Mouse (Mus musculus) heart, adult 2 months (tissue): ENCODE measurements at regions not wholly inside any gene's neighbourhood (a gene's known extent, or its start where the extent isn't known, plus 50 kb on each side); places are given as distances from the start of the nearest gene placed in this dataset.

Source experiments
- DNase-seq, 2 experiments: peaks; one replicate each; pipeline ENCODE4 v3.0.0; 2021
- H3K27ac ChIP-seq: fragments of 200-600 bp; 2 replicates; pipeline ENCODE4 v1.8.1; 2022
- H3K27me3 ChIP-seq: fragments of 200-500 bp; 2 replicates; pipeline ENCODE4 v1.6.1; 2012; ENCODE audit warnings: mild to moderate bottlenecking, low read length, inconsistent platforms, mixed read lengths; ENCODE audit not compliant: control insufficient read depth, insufficient read depth
- H3K36me3 ChIP-seq: fragments of 200-500 bp; 2 replicates; pipeline ENCODE4 v1.6.1; 2012; ENCODE audit warnings: low read length, inconsistent platforms; ENCODE audit not compliant: control insufficient read depth, insufficient read depth
- H3K4me1 ChIP-seq: fragments of 200-500 bp; 2 replicates; pipeline ENCODE4 v1.6.1; 2011; ENCODE audit warnings: low read length; ENCODE audit not compliant: control insufficient read depth, insufficient read depth
- H3K4me3 ChIP-seq: fragments of 200-600 bp; 2 replicates; pipeline ENCODE4 v1.8.1; 2022
- H3K79me2 ChIP-seq: fragments of 200-500 bp; replicated peaks from 2 replicates; pipeline ENCODE4 v1.6.1; 2012; ENCODE audit warnings: mild to moderate bottlenecking, inconsistent platforms, low read length, moderate library complexity, mixed read lengths; ENCODE audit not compliant: control insufficient read depth, insufficient read depth
- H3K9ac ChIP-seq: fragments of 200-500 bp; 2 replicates; pipeline ENCODE4 v1.6.1; 2012; ENCODE audit warnings: low read depth, mild to moderate bottlenecking, control low read depth, inconsistent platforms, low read length, mixed read lengths
- CTCF ChIP-seq: fragments of 200-600 bp; IDR thresholded peaks from 2 replicates; pipeline ENCODE4 v1.8.1; 2022; ENCODE audit warnings: antibody characterized with exemption, mild to moderate bottlenecking, moderate library complexity
- EP300 ChIP-seq: fragments of 200-500 bp; IDR thresholded peaks from 2 replicates; pipeline ENCODE4 v1.6.1; 2011; ENCODE audit warnings: low read depth, low read length, control low read depth; ENCODE audit not compliant: insufficient read depth
- POLR2A ChIP-seq: fragments of 200-500 bp; IDR thresholded peaks from 2 replicates; pipeline ENCODE4 v1.6.1; 2011; ENCODE audit warnings: mild to moderate bottlenecking, low read depth, low read length, control low read depth; ENCODE audit not compliant: insufficient read depth
- WGBS: fragments of 180-500 bp; shearing (Covaris S2); methylation state at CpG from one replicate; pipeline ENCODE4 v1.1.7; 2018; 5-methylcytosine and 5-hydroxymethylcytosine counted together
- intact Hi-C: fragments of 180-260 bp; cut with DNase I; formaldehyde crosslinking; loops from one replicate; pipeline ENCODE4 v1.15.1; 2025

GRCm38 (mm10) chr17:68916531-68916930, 90.1 kb downstream of the Tmem200c start:
- no peak overlapping the region for H3K27ac ChIP-seq
- H3K79me2 ChIP-seq: no peaks in the 10 kb centered on the region
- H3K4me3 ChIP-seq: no peak overlapping the region
- intact Hi-C loops: no loop called here
- H3K4me1 ChIP-seq: no peaks in the 10 kb centered on the region
- no peak overlapping the region for H3K9ac ChIP-seq
- TF ChIP-seq CTCF: no peak
- TF ChIP-seq EP300: no peak
- TF ChIP-seq POLR2A: no peak
- 77% methylated on average over 2 of the region's 2 CpGs for WGBS
- H3K27me3 ChIP-seq: no peaks in the 10 kb centered on the region
- DNase-seq: no peak
- H3K36me3 ChIP-seq: no peaks in the 10 kb centered on the region

- intact Hi-C loops: no loop called here
- 71% methylated on average over 5 of the region's 5 CpGs for WGBS
- Histone ChIP-seq H3K9ac (no peak overlapping the region), H3K4me3 (no peak overlapping the region), H3K4me1 (no peaks in the 10 kb centered on the region), H3K79me2 (no peaks in the 10 kb centered on the region), H3K36me3 (no peaks in the 10 kb centered on the region), H3K27me3 (no peaks in the 10 kb centered on the region), H3K27ac (no peak overlapping the region)
- TF ChIP-seq EP300 (no peak), CTCF (no peak), POLR2A (no peak)
- DNase-seq: no peak
These were observed 91.8 kb downstream of the Tmem200c start for GRCm38 (mm10) chr17:68918228-68918627.

GRCm38 (mm10) chr17:68923271-68923670, 96.8 kb downstream of the Tmem200c start:
- no peak overlapping the region for H3K4me3 ChIP-seq

GRCm38 (mm10) chr17:68927418-68927817, 101.0 kb downstream of the Tmem200c start:
- 30% methylated on average over 6 of the region's 6 CpGs for WGBS

More at GRCm38 (mm10) chr17:68923271-68923670, 96.8 kb downstream of the Tmem200c start:
- no peaks in the 10 kb centered on the region for H3K4me1 ChIP-seq
- TF ChIP-seq CTCF: no peak
- no peak for TF ChIP-seq EP300
- no peak for TF ChIP-seq POLR2A
- H3K27ac ChIP-seq: no peak overlapping the region
- H3K79me2 ChIP-seq: no peaks in the 10 kb centered on the region
- no peak for DNase-seq
- WGBS: 67% methylated on average over 5 of the region's 5 CpGs
- no peaks in the 10 kb centered on the region for H3K36me3 ChIP-seq
- H3K9ac ChIP-seq: no peak overlapping the region
- no peaks in the 10 kb centered on the region for H3K27me3 ChIP-seq
- intact Hi-C loops: no loop called here

GRCm38 (mm10) chr17:68928691-68929090, 102.3 kb downstream of the Tmem200c start:
- TF ChIP-seq POLR2A (no peak), CTCF (no peak), EP300 (no peak)
- no peaks in the 10 kb centered on the region for H3K27me3 ChIP-seq
- intact Hi-C loops: no loop called here
- H3K36me3 ChIP-seq: no peaks in the 10 kb centered on the region
- no peak overlapping the region for H3K9ac ChIP-seq
- H3K4me1 ChIP-seq: no peaks in the 10 kb centered on the region
- 66% methylated on average over 6 of the region's 6 CpGs for WGBS
- H3K4me3 ChIP-seq: no peak overlapping the region
- DNase-seq: no peak
- H3K79me2 ChIP-seq: no peaks in the 10 kb centered on the region
- H3K27ac ChIP-seq: no peak overlapping the region

More at GRCm38 (mm10) chr17:68927418-68927817, 101.0 kb downstream of the Tmem200c start:
- no peak for TF ChIP-seq POLR2A
- TF ChIP-seq EP300: no peak
- TF ChIP-seq CTCF: no peak
- Histone ChIP-seq H3K9ac (no peak overlapping the region), H3K27ac (no peak overlapping the region), H3K4me3 (no peak overlapping the region), H3K79me2 (no peaks in the 10 kb centered on the region), H3K36me3 (no peaks in the 10 kb centered on the region), H3K4me1 (no peaks in the 10 kb centered on the region), H3K27me3 (no peaks in the 10 kb centered on the region)
- no peak for DNase-seq
- intact Hi-C loops: no loop called here

GRCm38 (mm10) chr17:68933265-68933664, 106.8 kb downstream of the Tmem200c start:
- intact Hi-C loops: no loop called here
- no peaks in the 10 kb centered on the region for H3K4me1 ChIP-seq
- 83% methylated on average over 7 of the region's 7 CpGs for WGBS
- no peak for DNase-seq
- no peak overlapping the region for H3K27ac ChIP-seq
- TF ChIP-seq POLR2A (no peak), CTCF (no peak), EP300 (no peak)
- H3K4me3 ChIP-seq: no peak overlapping the region
- no peaks in the 10 kb centered on the region for H3K27me3 ChIP-seq
- no peak overlapping the region for H3K9ac ChIP-seq
- H3K36me3 ChIP-seq: no peaks in the 10 kb centered on the region
- no peaks in the 10 kb centered on the region for H3K79me2 ChIP-seq
